Mouse (Mus musculus): Measurements from ENCODE around the gene Cdkn1c. TPM values are rescaled to one million over a fixed set of nuclear protein-coding genes. Genes with fewer than 3 reads are reported as not detected.
A peak's percentile ranks its signal among the peaks of the same experiment; 100 is the strongest.

Gene Cdkn1c
- total and polyA plus RNA-seq, 3 experiments = 10.0 to 11.9 TPM; not detected in 1

GRCm38 (mm10) chr7:143480498-143480897 lies 19.6 kb upstream of the Cdkn1c start:
- TF ChIP-seq CTCF (IDR thresholded peaks at IDR 0.05 in 2 of 3, conservative IDR thresholded peaks at IDR 0.05 in 1 of 3; ENCODE audit: control insufficient read depth in 1 of 3, insufficient read depth in 1 of 3, low read depth in 2 of 3, low read length in 3 of 3, poor library complexity in 1 of 3, severe bottlenecking in 1 of 3) (peak; percentile 83 to 98 (median 91)), ZC3H11A (IDR thresholded peaks at IDR 0.05; ENCODE audit: low read depth, low read length) (peak; percentile 83), RAD21 (IDR thresholded peaks at IDR 0.05; ENCODE audit: low read depth, low read length) (peak; percentile 81), E2F4 (IDR thresholded peaks at IDR 0.05; ENCODE audit: borderline replicate concordance, low read depth, low read length) (no peak), ZMIZ1 (IDR thresholded peaks at IDR 0.05; ENCODE audit: low read depth, low read length) (no peak), SMC3 (IDR thresholded peaks at IDR 0.05; ENCODE audit: low read depth, low read length) (peak; percentile 95)
- no peaks in the 10 kb centered on the region for H3K9me3 ChIP-seq (replicated peaks; ENCODE audit: insufficient read depth, low read length)

DNA sequence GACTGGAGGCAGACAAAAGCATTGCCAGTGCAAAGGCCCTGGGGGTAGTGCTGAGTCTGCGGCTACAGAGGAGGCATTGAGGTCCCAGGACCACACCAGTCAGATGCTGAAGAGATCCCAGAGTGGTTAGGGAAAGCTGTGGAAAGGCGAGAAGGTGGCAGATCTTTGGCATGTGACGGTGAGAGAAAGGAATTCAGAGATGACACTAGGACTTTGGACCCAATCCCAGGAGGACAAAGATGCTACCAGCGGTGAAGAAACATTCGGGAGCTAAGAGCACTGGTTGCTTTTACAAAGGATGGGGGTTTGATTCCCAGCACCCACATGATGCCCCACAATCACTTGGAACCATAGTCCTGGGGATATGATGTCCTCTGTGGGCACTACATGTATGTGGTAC lies 16.9 kb upstream of the Cdkn1c start:
- no peaks in the 10 kb centered on the region for H3K9me3 ChIP-seq (replicated peaks; ENCODE audit: insufficient read depth, low read length)
- no peak overlapping the region for H3K4me3 ChIP-seq (ENCODE audit: control insufficient read depth in 1 of 2, insufficient read depth in 1 of 2, low read depth in 2 of 2, low read length in 2 of 2)
- peaks cover 0 to 11% of the 10 kb centered on the region in 2 experiments; a peak in 2 of 4 replicates for H3K36me3 ChIP-seq (ENCODE audit: control insufficient read depth in 1 of 2, insufficient read depth in 2 of 2, low read length in 2 of 2)
- H3K4me1 ChIP-seq (ENCODE audit: control insufficient read depth in 1 of 2, insufficient read depth in 2 of 2, low read length in 2 of 2) = peaks cover 11 to 26% of the 10 kb centered on the region in 2 experiments
- no peak for TF ChIP-seq MYB (IDR thresholded peaks at IDR 0.05; ENCODE audit: low read depth, low read length)
- TF ChIP-seq HCFC1 (IDR thresholded peaks at IDR 0.05; ENCODE audit: low read depth, low read length) = no peak
- TF ChIP-seq MEF2A (IDR thresholded peaks at IDR 0.05; ENCODE audit: extremely low read depth, insufficient replicate concordance, low read depth, low read length, poor library complexity, severe bottlenecking) = no peak
- no peak for TF ChIP-seq TCF12 (IDR thresholded peaks at IDR 0.05; ENCODE audit: low read depth, low read length)
- TF ChIP-seq EP300 (IDR thresholded peaks at IDR 0.05; ENCODE audit: low read depth in 1 of 2, low read length in 2 of 2) = no peak
- TF ChIP-seq ZNF384 (IDR thresholded peaks at IDR 0.05; ENCODE audit: low read depth, low read length) = no peak
- TF ChIP-seq UBTF (IDR thresholded peaks at IDR 0.05; ENCODE audit: borderline replicate concordance, insufficient read depth, low read depth, low read length) = no peak
- TF ChIP-seq USF2 (IDR thresholded peaks at IDR 0.05; ENCODE audit: borderline replicate concordance in 1 of 2, insufficient read depth in 1 of 2, low read depth in 1 of 2, low read length in 2 of 2) = no peak
- no peak for TF ChIP-seq SMC3 (IDR thresholded peaks at IDR 0.05; ENCODE audit: low read depth, low read length)
- TF ChIP-seq E2F4 (IDR thresholded peaks at IDR 0.05; ENCODE audit: borderline replicate concordance, low read depth, low read length) = no peak
- no peak for TF ChIP-seq MAZ (IDR thresholded peaks at IDR 0.05; ENCODE audit: low read depth, low read length)
- no peak for TF ChIP-seq ZMIZ1 (IDR thresholded peaks at IDR 0.05; ENCODE audit: low read depth, low read length)
- TF ChIP-seq CTCF (IDR thresholded peaks at IDR 0.05 in 2 of 3, conservative IDR thresholded peaks at IDR 0.05 in 1 of 3; ENCODE audit: control insufficient read depth in 1 of 3, insufficient read depth in 1 of 3, low read depth in 2 of 3, low read length in 3 of 3, poor library complexity in 1 of 3, severe bottlenecking in 1 of 3) = no peak
- H3K27ac ChIP-seq (ENCODE audit: control insufficient read depth, low read depth, low read length) = no peak overlapping the region
- H3K9ac ChIP-seq (ENCODE audit: control insufficient read depth, low read depth, low read length, poor library complexity, severe bottlenecking) = no peak overlapping the region
- no peaks in the 10 kb centered on the region for H3K27me3 ChIP-seq (ENCODE audit: control insufficient read depth in 1 of 2, insufficient read depth in 2 of 2, low read length in 2 of 2)
- H3K79me2 ChIP-seq (ENCODE audit: control insufficient read depth, insufficient read depth, low read length, poor library complexity) = no peaks in the 10 kb centered on the region
- no peak for DNase-seq (ENCODE audit: low read depth, low spot score)

More at GRCm38 (mm10) chr7:143480498-143480897, 19.6 kb upstream of the Cdkn1c start:
- no peak overlapping the region for H3K27ac ChIP-seq (ENCODE audit: control insufficient read depth, low read depth, low read length)
- H3K79me2 ChIP-seq (ENCODE audit: control insufficient read depth, insufficient read depth, low read length, poor library complexity) = no peaks in the 10 kb centered on the region
- no peak overlapping the region for H3K9ac ChIP-seq (ENCODE audit: control insufficient read depth, low read depth, low read length, poor library complexity, severe bottlenecking)
- peak; percentile 88 for DNase-seq (ENCODE audit: low read depth, low spot score)
- H3K4me1 ChIP-seq (ENCODE audit: control insufficient read depth in 1 of 2, insufficient read depth in 2 of 2, low read length in 2 of 2) = peaks cover 8 to 21% of the 10 kb centered on the region in 2 experiments
- H3K27me3 ChIP-seq (ENCODE audit: control insufficient read depth in 1 of 2, insufficient read depth in 2 of 2, low read length in 2 of 2) = no peaks in the 10 kb centered on the region
- H3K36me3 ChIP-seq (ENCODE audit: control insufficient read depth in 1 of 2, insufficient read depth in 2 of 2, low read length in 2 of 2) = peaks cover 0 to 2% of the 10 kb centered on the region in 2 experiments; a peak in 1 of 4 replicates
- no peak overlapping the region for H3K4me3 ChIP-seq (ENCODE audit: control insufficient read depth in 1 of 2, insufficient read depth in 1 of 2, low read depth in 2 of 2, low read length in 2 of 2)

All from MEL (cell line).